Mouse (Mus musculus) thymus, postnatal 4 days (tissue): ENCODE data around the gene Plce1.

ENCODE experiments used
- DNase-seq: peaks from one replicate; pipeline ENCODE4 v3.0.0; 2021

Gene Plce1

GRCm38 (mm10) chr19:38644871-38645595 is 164.1 kb downstream of the Plce1 start:
- no peak for DNase-seq

GRCm38 (mm10) chr19:38657980-38658379 is 177.1 kb downstream of the Plce1 start:
- DNase-seq: no peak

GRCm38 (mm10) chr19:38665398-38665797 is 184.5 kb downstream of the Plce1 start:
- DNase-seq: no peak

GRCm38 (mm10) chr19:38672015-38672600 is 191.2 kb downstream of the Plce1 start:
- no peak for DNase-seq

GRCm38 (mm10) chr19:38673936-38674335 is 193.0 kb downstream of the Plce1 start:
- DNase-seq: no peak

GRCm38 (mm10) chr19:38678655-38679054 is 197.7 kb downstream of the Plce1 start:
- no peak for DNase-seq

- no peak for DNase-seq
Observed at GRCm38 (mm10) chr19:38679520-38679919, 198.6 kb downstream of the Plce1 start.

GRCm38 (mm10) chr19:38687326-38687725 is 206.4 kb downstream of the Plce1 start:
- DNase-seq: no peak

GRCm38 (mm10) chr19:38688741-38689507 is 208.0 kb downstream of the Plce1 start:
- DNase-seq: no peak

GRCm38 (mm10) chr19:38690276-38690675 is 209.4 kb downstream of the Plce1 start:
- no peak for DNase-seq

GRCm38 (mm10) chr19:38691533-38691932 is 210.6 kb downstream of the Plce1 start:
- DNase-seq: no peak

GRCm38 (mm10) chr19:38693331-38693730 is 212.4 kb downstream of the Plce1 start:
- no peak for DNase-seq

- no peak for DNase-seq
Observed at GRCm38 (mm10) chr19:38693769-38694168, 212.9 kb downstream of the Plce1 start.

GRCm38 (mm10) chr19:38701776-38702175 is 220.9 kb downstream of the Plce1 start:
- DNase-seq: no peak

- DNase-seq: no peak
Observed at GRCm38 (mm10) chr19:38704742-38705141, 223.8 kb downstream of the Plce1 start.

- DNase-seq: no peak
Observed at GRCm38 (mm10) chr19:38705244-38705643, 224.3 kb downstream of the Plce1 start.

GRCm38 (mm10) chr19:38706449-38706848 is 225.5 kb downstream of the Plce1 start:
- no peak for DNase-seq

- peak; percentile 24 for DNase-seq
Observed at GRCm38 (mm10) chr19:38709376-38709775, 228.5 kb downstream of the Plce1 start.

GRCm38 (mm10) chr19:38721808-38722207 is 240.9 kb downstream of the Plce1 start:
- no peak for DNase-seq

GRCm38 (mm10) chr19:38722982-38723381 is 242.1 kb downstream of the Plce1 start:
- DNase-seq: no peak

GRCm38 (mm10) chr19:38723969-38724368 is 243.1 kb downstream of the Plce1 start:
- no peak for DNase-seq

- DNase-seq: no peak
Observed at GRCm38 (mm10) chr19:38728842-38729241, 247.9 kb downstream of the Plce1 start.

GRCm38 (mm10) chr19:38729264-38729663 is 248.4 kb downstream of the Plce1 start:
- DNase-seq: no peak

GRCm38 (mm10) chr19:38744546-38744945 is 263.6 kb downstream of the Plce1 start:
- no peak for DNase-seq
